Mouse (Mus musculus): ENCODE measurements around the gene Nt5c2.

The Nt5c2 gene

GRCm38 (mm10) chr19:46966330-46966729 lies 48.6 kb downstream of the Nt5c2 start:
- DNase-seq (ENCODE audit: low spot score in 2 of 2): no peak

GRCm38 (mm10) chr19:46965496-46965895 lies 49.5 kb downstream of the Nt5c2 start:
- no peak for DNase-seq (ENCODE audit: low spot score in 2 of 2)

- no peak for DNase-seq (ENCODE audit: low spot score in 2 of 2)
Measured at GRCm38 (mm10) chr19:46964353-46964752, 50.6 kb downstream of the Nt5c2 start.

GRCm38 (mm10) chr19:46963440-46963839 lies 51.5 kb downstream of the Nt5c2 start:
- DNase-seq (ENCODE audit: low spot score in 2 of 2): no peak

- DNase-seq (ENCODE audit: low spot score in 2 of 2): no peak
Measured at GRCm38 (mm10) chr19:46962841-46963240, 52.1 kb downstream of the Nt5c2 start.

GRCm38 (mm10) chr19:46962171-46962772 lies 52.7 kb downstream of the Nt5c2 start:
- peak; percentile 66 to 75 for DNase-seq (ENCODE audit: low spot score in 2 of 2)

- DNase-seq (ENCODE audit: low spot score in 2 of 2): peak; percentile 67 to 68
Measured at GRCm38 (mm10) chr19:46961652-46962051, 53.3 kb downstream of the Nt5c2 start.

GRCm38 (mm10) chr19:46961047-46961651 lies 53.8 kb downstream of the Nt5c2 start:
- no peak for DNase-seq (ENCODE audit: low spot score in 2 of 2)

GRCm38 (mm10) chr19:46960101-46961046 lies 54.6 kb downstream of the Nt5c2 start:
- no peak for DNase-seq (ENCODE audit: low spot score in 2 of 2)

- no peak for DNase-seq (ENCODE audit: low spot score in 2 of 2)
Measured at GRCm38 (mm10) chr19:46959536-46959935, 55.4 kb downstream of the Nt5c2 start.

- DNase-seq (ENCODE audit: low spot score in 2 of 2): no peak
Measured at GRCm38 (mm10) chr19:46958566-46958965, 56.4 kb downstream of the Nt5c2 start.

- DNase-seq (ENCODE audit: low spot score in 2 of 2): no peak
Measured at GRCm38 (mm10) chr19:46957971-46958370, 57.0 kb downstream of the Nt5c2 start.

- no peak for DNase-seq (ENCODE audit: low spot score in 2 of 2)
Measured at GRCm38 (mm10) chr19:46957001-46957400, 58.0 kb downstream of the Nt5c2 start.

- no peak for DNase-seq (ENCODE audit: low spot score in 2 of 2)
Measured at GRCm38 (mm10) chr19:46956410-46956809, 58.5 kb downstream of the Nt5c2 start.

GRCm38 (mm10) chr19:46955630-46956029 lies 59.3 kb downstream of the Nt5c2 start:
- no peak for DNase-seq (ENCODE audit: low spot score in 2 of 2)

GRCm38 (mm10) chr19:46953536-46953935 lies 61.4 kb downstream of the Nt5c2 start:
- DNase-seq (ENCODE audit: low spot score in 2 of 2): no peak

- DNase-seq (ENCODE audit: low spot score in 2 of 2): no peak
Measured at GRCm38 (mm10) chr19:46952986-46953385, 62.0 kb downstream of the Nt5c2 start.

GRCm38 (mm10) chr19:46944341-46944740 lies 70.6 kb downstream of the Nt5c2 start:
- no peak for DNase-seq (ENCODE audit: low spot score in 2 of 2)

- DNase-seq (ENCODE audit: low spot score in 2 of 2): no peak
Measured at GRCm38 (mm10) chr19:46937173-46937572, 77.8 kb downstream of the Nt5c2 start.

GRCm38 (mm10) chr19:46934025-46934424 lies 80.9 kb downstream of the Nt5c2 start:
- no peak for DNase-seq (ENCODE audit: low spot score in 2 of 2)

- DNase-seq (ENCODE audit: low spot score in 2 of 2): no peak
Measured at GRCm38 (mm10) chr19:46932608-46933007, 82.3 kb downstream of the Nt5c2 start.

- DNase-seq (ENCODE audit: low spot score in 2 of 2): no peak
Measured at GRCm38 (mm10) chr19:46930026-46930425, 84.9 kb downstream of the Nt5c2 start.

All from thymus, postnatal 10 days (tissue).